Mouse (Mus musculus) C2C12 (cell line): ENCODE results near the gene Ang.

ENCODE experiments used
- CTCF ChIP-seq: IDR thresholded peaks from one replicate; pipeline ENCODE4 v1.5.1; 2011; ENCODE audit not compliant: control insufficient read depth, insufficient read depth, insufficient read length
- MAX ChIP-seq: IDR thresholded peaks from one replicate; pipeline ENCODE4 v1.6.1; 2011; ENCODE audit warnings: mild to moderate bottlenecking, control low read depth
- MYOG ChIP-seq: IDR thresholded peaks from one replicate; pipeline ENCODE4 v1.6.1; 2011; ENCODE audit not compliant: control insufficient read depth, insufficient read length; ENCODE audit errors: extremely low read depth
- USF1 ChIP-seq: IDR thresholded peaks from one replicate; pipeline ENCODE4 v1.6.1; 2011; ENCODE audit warnings: low read depth, mild to moderate bottlenecking, control low read depth, moderate library complexity

GRCm38 (mm10) chr14:51132372-51132771 lies 41.4 kb downstream of the Ang start:
- no peak for TF ChIP-seq MAX
- TF ChIP-seq CTCF = no peak
- no peak for TF ChIP-seq USF1
- TF ChIP-seq MYOG = no peak
